Mouse (Mus musculus) erythroblast, embryonic 14.5 days (primary cell): ENCODE measurements around the gene Nfix.

Experiments
- GATA1 ChIP-seq: IDR thresholded peaks from 2 replicates; pipeline ENCODE4 v1.6.1; 2012; ENCODE audit warnings: low read length, inconsistent platforms, mixed read lengths
- TAL1 ChIP-seq: IDR thresholded peaks from 3 replicates; pipeline ENCODE4 v1.6.1; 2012; ENCODE audit warnings: low read length, inconsistent platforms, mixed read lengths

GRCm38 (mm10) chr8:84728474-84728873 is 71.7 kb downstream of the Nfix start:
- TF ChIP-seq GATA1 (no peak), TAL1 (no peak)
